Mouse (Mus musculus) E14TG2a.4 (cell line): ENCODE results near the gene Lix1.

Source experiments
- H3K27me3 ChIP-seq: 2 replicates; pipeline ENCODE4 v1.6.1; 2014; ENCODE audit warnings: low read length, control low read depth; ENCODE audit not compliant: insufficient read depth
- H3K36me3 ChIP-seq: 2 replicates; pipeline ENCODE4 v1.6.1; 2014; ENCODE audit warnings: low read length, control low read depth; ENCODE audit not compliant: insufficient read depth
- H3K4me1 ChIP-seq: replicated peaks from 2 replicates; pipeline ENCODE4 v1.6.1; 2014; ENCODE audit warnings: low read depth, low read length, control low read depth
- H3K4me3 ChIP-seq: replicated peaks from 2 replicates; pipeline ENCODE4 v1.5.1; 2014; ENCODE audit warnings: mild to moderate bottlenecking, low read length
- H3K9me3 ChIP-seq: 2 replicates; pipeline ENCODE4 v1.6.1; 2014; ENCODE audit warnings: low read length, control low read depth
- CTCF ChIP-seq: conservative IDR thresholded peaks from 2 replicates; pipeline ENCODE4 v1.5.1; 2014; ENCODE audit warnings: low read length
- NANOG ChIP-seq: IDR thresholded peaks from 2 replicates; pipeline ENCODE4 v1.6.1; 2014; ENCODE audit warnings: borderline replicate concordance, low read length, mixed read lengths
- POU5F1 ChIP-seq: IDR thresholded peaks from 2 replicates; pipeline ENCODE4 v1.6.1; 2014; ENCODE audit warnings: low read length, borderline replicate concordance

Lix1 gene

DNA sequence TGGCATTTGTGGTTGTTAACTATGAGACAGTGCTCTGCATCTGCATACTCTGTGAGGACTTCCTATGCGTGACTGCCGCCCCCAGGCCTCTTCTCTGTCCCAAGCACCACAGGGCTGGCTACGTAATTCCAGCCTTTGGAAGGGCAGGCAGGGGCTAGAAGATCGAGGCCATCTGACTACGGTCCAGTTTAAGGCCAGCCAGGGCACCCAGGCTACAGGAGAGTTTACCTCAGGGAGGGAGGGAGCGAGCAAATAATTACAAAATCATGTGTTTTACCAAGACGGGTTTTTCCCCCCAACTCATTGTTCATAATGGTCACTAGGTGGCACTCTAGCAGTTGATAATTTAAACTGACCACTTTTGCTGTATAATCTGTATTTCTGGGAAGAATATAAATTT is 9.6 kb upstream of the Lix1 start:
- Histone ChIP-seq H3K36me3 (peaks cover 68% of the 10 kb centered on the region), H3K4me1 (peaks cover 33% of the 10 kb centered on the region), H3K4me3 (no peak overlapping the region), H3K9me3 (no peaks in the 10 kb centered on the region), H3K27me3 (no peaks in the 10 kb centered on the region)
- TF ChIP-seq POU5F1 (no peak), CTCF (peak; percentile 50)

- Histone ChIP-seq H3K9me3 (no peaks in the 10 kb centered on the region), H3K4me1 (peaks cover 33% of the 10 kb centered on the region), H3K27me3 (no peaks in the 10 kb centered on the region), H3K36me3 (peaks cover 66% of the 10 kb centered on the region), H3K4me3 (no peak overlapping the region)
- TF ChIP-seq NANOG (no peak), CTCF (no peak), POU5F1 (no peak)
These were observed 9.2 kb upstream of the Lix1 start for GRCm38 (mm10) chr17:17393300-17393699.

DNA sequence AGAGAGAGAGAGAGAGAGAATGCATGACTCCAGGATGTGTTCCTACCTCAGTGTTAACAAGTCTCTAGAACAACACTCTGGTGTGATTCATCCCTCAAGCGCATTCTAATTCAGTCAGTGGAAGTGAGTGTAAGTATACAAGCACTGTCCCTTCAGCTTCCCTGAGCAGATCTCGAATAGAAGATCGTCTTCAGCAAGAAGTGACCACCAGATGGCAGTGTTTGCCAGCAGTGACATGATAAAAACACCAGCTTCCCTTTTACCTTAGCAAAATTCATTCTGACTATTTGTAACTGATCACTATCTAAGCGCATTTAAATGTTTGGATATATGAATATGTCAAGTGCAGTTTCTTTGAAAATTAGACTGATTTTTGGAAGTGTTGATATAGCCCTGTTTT is 8.1 kb upstream of the Lix1 start:
- Histone ChIP-seq H3K4me3 (no peak overlapping the region), H3K9me3 (no peaks in the 10 kb centered on the region), H3K4me1 (peaks cover 22% of the 10 kb centered on the region), H3K27me3 (no peaks in the 10 kb centered on the region), H3K36me3 (peaks cover 55% of the 10 kb centered on the region)
- TF ChIP-seq POU5F1 (no peak), NANOG (no peak), CTCF (peak; percentile 57)

DNA sequence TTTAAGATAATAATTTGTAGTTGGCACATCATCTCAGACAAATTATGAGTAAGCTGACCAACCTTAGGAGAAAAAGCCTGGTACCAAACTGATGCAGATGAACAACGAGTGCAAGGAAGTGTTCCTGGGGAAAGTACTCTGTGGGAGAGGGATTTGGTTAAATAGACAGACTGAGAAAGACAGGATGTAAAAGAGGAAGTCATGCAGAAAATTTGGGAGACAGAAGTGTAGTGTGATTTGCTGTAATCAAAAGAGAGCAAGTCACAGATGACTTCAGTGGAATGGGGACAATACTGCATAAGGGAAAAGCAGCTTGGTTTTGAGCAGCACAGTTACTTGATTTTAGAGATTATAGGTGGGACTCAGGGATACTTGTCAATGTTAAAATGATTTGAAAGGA is 5.6 kb upstream of the Lix1 start:
- TF ChIP-seq POU5F1 (no peak), CTCF (no peak), NANOG (no peak)
- Histone ChIP-seq H3K4me1 (peaks cover 21% of the 10 kb centered on the region), H3K27me3 (no peaks in the 10 kb centered on the region), H3K4me3 (no peak overlapping the region), H3K9me3 (no peaks in the 10 kb centered on the region), H3K36me3 (peaks cover 33% of the 10 kb centered on the region)

DNA sequence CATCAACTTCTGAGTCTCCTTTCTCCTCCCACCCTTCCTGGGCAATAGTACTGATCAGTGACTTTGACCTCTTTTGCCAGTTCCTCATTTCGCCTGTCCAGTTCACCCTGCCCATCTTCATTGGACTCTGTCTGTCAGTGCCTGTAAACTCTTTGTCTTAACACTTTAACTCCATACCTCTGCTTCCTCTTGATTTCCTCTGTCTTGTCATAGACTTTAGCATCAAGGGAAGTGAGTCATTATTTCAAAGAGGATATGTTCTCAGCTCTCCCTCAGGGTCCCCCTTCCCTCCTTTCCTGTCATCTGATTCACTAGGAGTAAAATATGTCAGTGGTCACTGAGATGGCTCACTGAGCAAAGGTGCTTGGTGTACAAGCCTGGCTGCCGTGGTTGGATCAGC is 3.8 kb upstream of the Lix1 start:
- no peaks in the 10 kb centered on the region for H3K9me3 ChIP-seq
- no peak for TF ChIP-seq NANOG
- TF ChIP-seq POU5F1, result no peak
- TF ChIP-seq CTCF, result no peak

GRCm38 (mm10) chr17:17403038-17403437 is 566 bp downstream of the Lix1 start:
- H3K4me3 ChIP-seq, result 0 out of 2 replicates have a peak overlapping the region, but pooled peaks have one; percentile 14
- TF ChIP-seq POU5F1 (no peak), NANOG (no peak), CTCF (no peak)
- H3K9me3 ChIP-seq, result no peaks in the 10 kb centered on the region
- peaks cover 49% of the 10 kb centered on the region for H3K4me1 ChIP-seq
- no peaks in the 10 kb centered on the region for H3K36me3 ChIP-seq
- H3K27me3 ChIP-seq, result no peaks in the 10 kb centered on the region

More for the DNA sequence above, 3.8 kb upstream of the Lix1 start:
- no peaks in the 10 kb centered on the region for H3K27me3 ChIP-seq
- H3K4me3 ChIP-seq, result no peak overlapping the region
- peaks cover 25% of the 10 kb centered on the region for H3K4me1 ChIP-seq
- H3K36me3 ChIP-seq, result peaks cover 18% of the 10 kb centered on the region

DNA sequence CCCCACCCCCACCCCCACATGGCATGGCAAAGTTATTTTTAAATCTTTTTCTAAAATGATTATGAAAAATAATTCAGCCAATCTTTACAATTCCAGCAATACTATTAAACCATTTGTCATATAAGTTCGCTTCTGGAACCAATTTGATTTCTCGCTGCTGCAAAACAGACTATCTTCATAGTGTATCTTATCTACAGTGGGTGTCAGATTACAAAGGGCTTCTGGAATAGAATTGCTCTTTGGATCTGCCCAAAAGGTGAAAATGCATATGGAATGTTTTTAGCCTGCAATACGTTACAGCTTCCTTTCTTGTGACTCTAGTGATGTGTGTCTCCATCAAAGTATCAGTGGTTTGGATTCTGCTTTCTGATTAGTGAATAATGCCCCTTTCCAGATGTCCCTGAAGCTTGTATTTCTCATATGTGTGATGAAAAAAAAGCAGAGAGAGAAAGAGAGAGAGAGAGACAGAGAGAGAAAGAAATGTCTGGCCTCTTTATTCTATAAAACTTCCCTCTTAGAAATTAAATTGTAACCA is 1.2 kb downstream of the Lix1 start:
- TF ChIP-seq POU5F1 (no peak), CTCF (no peak), NANOG (no peak)
- Histone ChIP-seq H3K36me3 (no peaks in the 10 kb centered on the region), H3K4me3 (no peak overlapping the region), H3K4me1 (peaks cover 55% of the 10 kb centered on the region), H3K27me3 (no peaks in the 10 kb centered on the region), H3K9me3 (no peaks in the 10 kb centered on the region)

- H3K4me1 ChIP-seq, result peaks cover 68% of the 10 kb centered on the region
- no peak overlapping the region for H3K4me3 ChIP-seq
- no peaks in the 10 kb centered on the region for H3K36me3 ChIP-seq
- no peaks in the 10 kb centered on the region for H3K9me3 ChIP-seq
- H3K27me3 ChIP-seq, result no peaks in the 10 kb centered on the region
- TF ChIP-seq CTCF, result no peak
- TF ChIP-seq POU5F1, result no peak
- no peak for TF ChIP-seq NANOG
These were observed 2.5 kb downstream of the Lix1 start for GRCm38 (mm10) chr17:17404811-17405544.

DNA sequence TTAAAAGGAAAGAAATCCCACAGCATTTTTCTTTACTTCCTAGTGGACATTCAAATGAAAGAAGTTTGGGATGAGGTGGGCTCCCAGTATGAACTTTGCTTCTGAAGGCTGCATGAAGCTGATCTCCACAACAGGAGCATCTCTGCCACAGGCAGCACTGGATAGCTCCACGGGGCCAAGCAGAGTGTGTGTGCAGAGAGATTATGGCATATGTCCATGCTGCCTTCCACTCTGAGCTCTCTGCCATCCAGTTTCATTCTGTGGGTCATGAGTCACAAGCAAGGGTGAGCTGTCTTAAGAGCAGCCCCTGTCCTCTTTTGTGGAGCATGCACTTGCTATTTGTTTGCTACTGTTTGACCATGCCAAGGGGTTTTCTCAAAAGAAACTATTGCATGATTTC is 3.1 kb downstream of the Lix1 start:
- TF ChIP-seq POU5F1 (no peak), NANOG (no peak), CTCF (no peak)
- H3K4me3 ChIP-seq, result no peak overlapping the region
- peaks cover 74% of the 10 kb centered on the region for H3K4me1 ChIP-seq
- H3K27me3 ChIP-seq, result no peaks in the 10 kb centered on the region
- H3K36me3 ChIP-seq, result no peaks in the 10 kb centered on the region
- no peaks in the 10 kb centered on the region for H3K9me3 ChIP-seq
